1 mouse cellular context compared by ENCODE assay signal in the genomic region with DNA sequence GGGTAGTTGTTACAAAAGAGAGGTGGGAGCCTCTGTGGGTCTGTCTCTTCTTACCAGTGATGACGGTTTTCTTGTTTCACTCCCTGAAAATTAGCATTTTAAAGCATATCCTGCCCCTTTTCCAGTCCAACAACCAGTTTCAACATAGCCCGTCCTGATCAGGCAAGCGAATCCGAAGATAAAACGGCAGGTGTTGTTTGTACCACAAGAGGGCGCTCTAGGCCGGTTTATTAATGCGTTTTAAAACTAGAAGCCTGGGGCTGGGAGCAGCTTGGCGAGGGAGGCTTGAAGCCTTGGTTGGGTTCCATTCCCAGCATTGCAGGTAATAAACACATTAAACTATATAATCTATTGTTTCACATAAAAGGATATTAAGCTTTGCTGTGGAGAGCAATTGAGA.
TF ChIP-seq lines count a peak whose summit lies in the region.

No protein-coding gene starts in this region.

TF ChIP-seq in CH12.LX, 34 proteins besides CTCF, POLR2A, EP300 and RAD21:
- TF ChIP-seq GABPA (IDR thresholded peaks at IDR 0.05; ENCODE audit: insufficient replicate concordance, low read depth, low read length), result no peak
- no peak for TF ChIP-seq USF1 (IDR thresholded peaks at IDR 0.05; ENCODE audit: low read depth, low read length)
- peak; percentile 35 for TF ChIP-seq ZC3H11A (IDR thresholded peaks at IDR 0.05; ENCODE audit: low read depth, low read length)
- TF ChIP-seq MXI1 (IDR thresholded peaks at IDR 0.05; ENCODE audit: low read depth, low read length), result 0 out of 2 replicates have a peak, but pooled peaks have one; percentile 33
- TF ChIP-seq CHD1 (IDR thresholded peaks at IDR 0.05; ENCODE audit: low read depth, low read length), result no peak
- no peak for TF ChIP-seq PAX5 (IDR thresholded peaks at IDR 0.05; ENCODE audit: low read length)
- TF ChIP-seq MAFK (IDR thresholded peaks at IDR 0.05; ENCODE audit: insufficient replicate concordance, low read length), result no peak
- TF ChIP-seq TCF12 (IDR thresholded peaks at IDR 0.05; ENCODE audit: low read depth, low read length), result 0 out of 2 replicates have a peak, but pooled peaks have one; percentile 26
- no peak for TF ChIP-seq JUND (conservative IDR thresholded peaks at IDR 0.05; ENCODE audit: low read depth, low read length)
- TF ChIP-seq MEF2A (IDR thresholded peaks at IDR 0.05; ENCODE audit: borderline replicate concordance, low read depth, low read length), result peak; percentile 27; the same call in 1 of the 2 replicates
- no peak for TF ChIP-seq ELF1 (IDR thresholded peaks at IDR 0.05; ENCODE audit: low read depth, low read length)
- no peak for TF ChIP-seq MAX (IDR thresholded peaks at IDR 0.05; ENCODE audit: low read length)
- no peak for TF ChIP-seq RCOR1 (conservative IDR thresholded peaks at IDR 0.05; ENCODE audit: low read depth, low read length)
- peak; percentile 77 for TF ChIP-seq SMC3 (IDR thresholded peaks at IDR 0.05; ENCODE audit: low read depth, low read length)
